Mouse (Mus musculus): ENCODE measurements around the gene Spn.
"Not testable (repeated sequence)": the region's sequence is repeated elsewhere in the genome, so short reads cannot be mapped to it uniquely, and the experiment has no call there.

Gene Spn

GRCm38 (mm10) chr7:127105551-127105950 lies 32.1 kb downstream of the Spn start:
- DNase-seq (ENCODE audit: low spot score in 2 of 2) = no peak

GRCm38 (mm10) chr7:127104560-127105332 lies 32.9 kb downstream of the Spn start:
- DNase-seq (ENCODE audit: low spot score in 2 of 2) = peak in 1 of 2 experiments; percentile 60

GRCm38 (mm10) chr7:127103960-127104359 lies 33.7 kb downstream of the Spn start:
- no peak for DNase-seq (ENCODE audit: low spot score in 2 of 2)

- no peak for DNase-seq (ENCODE audit: low spot score in 2 of 2)
These were observed 35.5 kb downstream of the Spn start for GRCm38 (mm10) chr7:127102148-127102547.

GRCm38 (mm10) chr7:127101451-127102016 lies 36.1 kb downstream of the Spn start:
- DNase-seq (ENCODE audit: low spot score in 2 of 2) = no peak

- no peak for DNase-seq (ENCODE audit: low spot score in 2 of 2)
These were observed 38.1 kb downstream of the Spn start for GRCm38 (mm10) chr7:127099528-127099927.

- DNase-seq (ENCODE audit: low spot score in 2 of 2) = no peak
These were observed 38.7 kb downstream of the Spn start for GRCm38 (mm10) chr7:127098950-127099349.

GRCm38 (mm10) chr7:127098521-127098920 lies 39.1 kb downstream of the Spn start:
- DNase-seq (ENCODE audit: low spot score in 2 of 2) = no peak

GRCm38 (mm10) chr7:127096456-127096855 lies 41.2 kb downstream of the Spn start:
- no peak for DNase-seq (ENCODE audit: low spot score in 2 of 2)

GRCm38 (mm10) chr7:127093914-127094313 lies 43.7 kb downstream of the Spn start:
- no peak for DNase-seq (ENCODE audit: low spot score in 2 of 2)

- peak; percentile 81 to 87 for DNase-seq (ENCODE audit: low spot score in 2 of 2)
These were observed 46.3 kb downstream of the Spn start, which contains the start of gene AI467606 for GRCm38 (mm10) chr7:127091114-127091896. Gene AI467606, plus strand, starts transcription at chr7:127091359.

- no peak for DNase-seq (ENCODE audit: low spot score in 2 of 2)
These were observed 47.2 kb downstream of the Spn start for GRCm38 (mm10) chr7:127090154-127091113.

- DNase-seq (ENCODE audit: low spot score in 2 of 2) = peak in 1 of 2 experiments; percentile 43
These were observed 48.5 kb downstream of the Spn start for GRCm38 (mm10) chr7:127088901-127089845.

GRCm38 (mm10) chr7:127088083-127088482 lies 49.5 kb downstream of the Spn start:
- no peak for DNase-seq (ENCODE audit: low spot score in 2 of 2)

- DNase-seq (ENCODE audit: low spot score in 2 of 2) = not testable (repeated sequence)
These were observed 50.2 kb downstream of the Spn start, which contains the start of gene Zg16 for GRCm38 (mm10) chr7:127087278-127088010. Gene Zg16, minus strand, starts transcription at chr7:127087328.

- not testable (repeated sequence) for DNase-seq (ENCODE audit: low spot score in 2 of 2)
These were observed 51.9 kb downstream of the Spn start for GRCm38 (mm10) chr7:127085751-127086150.

- no peak for DNase-seq (ENCODE audit: low spot score in 2 of 2)
These were observed 52.8 kb downstream of the Spn start for GRCm38 (mm10) chr7:127084794-127085193.

GRCm38 (mm10) chr7:127083689-127084088 lies 53.9 kb downstream of the Spn start:
- DNase-seq (ENCODE audit: low spot score in 2 of 2) = no peak

- DNase-seq (ENCODE audit: low spot score in 2 of 2) = no peak
These were observed 54.6 kb downstream of the Spn start for GRCm38 (mm10) chr7:127082995-127083394.
